Mouse (Mus musculus) yolk sac, embryonic 10.5 days (tissue): Measurements from ENCODE around the gene Ptpn13.

ENCODE experiments used
- DNase-seq: peaks from one replicate; pipeline ENCODE4 v3.0.0-alpha.2; 2017; ENCODE audit warnings: low spot score

The Ptpn13 gene

DNA sequence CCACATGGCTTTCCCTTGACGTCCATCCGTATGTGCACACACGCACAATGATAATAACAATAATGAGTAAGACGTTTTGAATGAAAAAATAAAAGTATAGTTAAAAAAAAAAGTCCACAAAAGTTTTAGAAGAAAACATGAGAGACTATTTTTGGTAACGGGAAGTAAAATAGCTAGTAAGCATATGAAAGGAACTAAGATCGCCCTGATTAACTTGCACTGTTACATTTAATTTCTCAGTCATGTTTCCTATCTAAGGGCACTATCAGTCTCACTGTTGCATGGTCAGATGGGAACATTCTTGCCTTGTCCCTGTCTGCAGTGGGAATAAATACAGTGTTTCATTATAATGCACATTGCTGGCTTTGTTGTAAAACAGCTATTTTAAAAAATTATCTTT is 2.4 kb upstream of the Ptpn13 start:
- DNase-seq, result no peak

DNA sequence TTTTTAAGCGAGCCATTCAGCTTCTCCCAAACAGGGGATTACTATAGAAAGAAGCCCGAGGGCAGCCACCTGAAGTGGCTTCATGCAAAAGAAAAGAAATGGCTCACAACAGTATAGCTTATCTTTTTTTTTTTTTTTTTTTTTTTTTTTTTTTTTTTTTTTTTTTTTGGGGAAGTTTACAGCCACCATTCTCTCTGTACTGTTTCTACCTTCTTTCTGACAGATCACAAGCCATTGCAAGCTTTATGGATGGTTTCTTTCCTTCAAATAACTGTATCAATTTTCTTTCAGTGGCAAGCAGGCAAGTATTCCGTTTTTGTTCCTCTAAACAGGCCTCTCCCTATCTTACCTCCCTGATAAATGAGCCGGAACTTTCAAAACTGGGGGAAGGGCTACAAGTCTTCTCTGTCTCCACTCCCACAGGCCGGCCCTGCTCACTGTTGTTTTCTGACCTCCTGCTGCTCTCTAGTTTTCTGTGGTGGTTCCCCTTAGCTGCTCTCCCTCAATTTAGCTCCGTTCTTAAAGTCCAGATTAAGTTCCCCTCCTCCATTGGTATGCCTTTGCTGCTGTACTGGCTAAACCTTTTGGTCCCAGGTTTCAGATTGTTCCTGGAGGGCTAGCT is 1.6 kb upstream of the Ptpn13 start:
- peak; percentile 66 for DNase-seq

DNA sequence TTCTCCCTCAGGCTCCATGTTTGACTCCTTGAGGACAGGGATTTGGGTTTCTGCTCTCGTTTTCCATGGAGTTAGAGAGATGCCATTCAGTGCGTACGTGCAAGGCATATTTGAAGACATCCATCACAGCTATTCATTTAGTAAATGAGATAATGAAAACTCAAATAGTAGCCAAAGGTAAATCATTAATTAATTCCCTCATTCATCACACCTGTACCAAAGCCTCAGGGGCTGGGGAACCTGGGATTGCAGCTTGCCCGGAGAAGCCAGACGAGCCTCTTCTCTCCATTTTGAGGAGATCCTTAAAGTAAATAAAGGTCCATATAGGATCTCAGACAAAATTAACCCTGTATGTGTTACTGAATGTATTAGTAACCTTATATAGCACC is 1.1 kb upstream of the Ptpn13 start:
- no peak for DNase-seq

DNA sequence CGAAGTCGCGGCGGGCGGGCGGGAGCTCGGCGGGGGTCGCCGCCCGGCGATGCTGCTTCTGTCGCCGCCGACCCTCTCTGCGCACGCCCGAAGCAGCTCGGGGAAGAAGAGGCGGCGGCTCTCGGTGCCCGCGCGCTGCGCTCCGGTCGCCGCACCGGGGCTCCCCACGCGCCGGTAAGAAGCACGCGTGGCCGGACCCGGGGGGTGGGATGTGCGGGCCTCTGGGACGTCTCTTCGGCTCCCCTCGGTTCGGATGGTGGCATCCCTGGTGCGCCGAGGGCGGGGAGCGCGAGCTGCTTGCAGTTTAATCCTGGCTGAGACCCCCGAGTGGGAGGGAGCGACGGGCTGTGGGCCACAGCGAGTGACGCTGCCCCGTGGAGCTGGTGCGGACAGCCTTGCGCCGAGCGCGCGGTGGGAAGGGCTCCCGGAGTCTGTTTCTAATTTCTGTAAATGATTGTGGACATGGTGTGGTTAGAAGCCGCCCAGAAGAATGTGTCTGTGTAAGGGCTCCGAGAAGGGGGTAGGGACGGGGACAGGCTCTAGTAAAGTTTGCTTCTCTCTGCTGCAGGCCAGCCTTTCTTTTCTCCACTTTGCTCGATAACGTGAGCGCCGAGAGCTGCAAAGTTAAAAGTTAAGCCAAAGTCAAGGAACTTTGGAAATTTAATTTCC is 505 bp downstream of the Ptpn13 start:
- DNase-seq, result peak; percentile 79

DNA sequence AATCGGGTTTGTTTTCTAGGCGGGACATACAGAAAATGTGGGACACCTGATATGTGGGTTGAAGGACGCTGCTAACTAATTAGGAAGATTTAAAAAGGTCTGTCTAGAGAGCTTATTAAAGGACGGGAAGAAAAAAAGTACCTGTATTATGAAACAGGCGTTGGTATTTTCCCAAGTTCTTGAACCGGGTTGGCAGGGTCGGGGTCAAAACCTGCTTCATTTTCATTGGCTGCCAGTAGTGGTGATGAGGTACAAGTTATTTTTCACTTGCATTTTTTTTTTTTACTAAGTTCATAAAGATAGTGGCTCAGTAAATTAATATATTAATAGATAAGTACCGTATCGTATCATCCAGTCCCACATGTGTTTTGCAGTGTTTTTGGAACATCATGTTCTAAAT is 1.3 kb downstream of the Ptpn13 start:
- no peak for DNase-seq

DNA sequence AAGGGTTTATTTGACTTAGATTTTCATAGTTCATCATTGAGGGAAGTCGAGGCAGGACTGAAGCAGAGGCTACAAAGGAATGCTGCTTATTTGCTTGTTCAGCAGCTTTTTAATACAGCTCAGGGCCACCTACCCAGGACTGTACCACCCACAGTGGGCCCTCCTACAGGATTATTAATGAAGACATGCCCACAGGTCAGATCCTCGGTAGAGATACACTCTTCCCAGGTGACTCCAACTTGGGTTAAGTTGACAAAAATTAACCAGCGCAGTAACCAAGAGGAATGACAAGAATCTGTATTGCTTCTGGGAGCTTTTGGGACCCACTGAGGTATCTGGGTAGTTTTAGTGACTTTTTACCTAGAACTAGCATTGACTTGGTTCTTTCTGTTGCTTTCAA is 6.0 kb downstream of the Ptpn13 start:
- peak; percentile 6 for DNase-seq

DNA sequence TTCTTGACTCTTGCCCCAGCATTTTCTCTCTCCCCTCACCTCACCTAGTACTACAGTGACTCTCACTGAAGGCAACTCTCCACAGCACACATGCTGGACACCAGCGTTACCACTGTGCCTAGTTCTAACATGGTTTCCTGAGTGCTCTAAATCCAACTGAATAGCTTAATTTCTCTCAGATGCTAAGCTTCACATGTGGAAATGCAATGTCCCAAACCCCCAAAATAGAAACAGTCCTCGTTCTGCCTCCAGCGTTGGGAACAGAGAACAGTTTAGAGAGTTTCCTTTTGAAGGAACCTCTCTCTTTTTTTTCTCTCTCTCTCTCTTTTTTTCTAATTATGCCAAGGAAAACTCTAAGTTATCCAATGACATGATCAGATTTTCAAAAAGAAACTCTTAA is 6.5 kb downstream of the Ptpn13 start:
- DNase-seq, result no peak

DNA sequence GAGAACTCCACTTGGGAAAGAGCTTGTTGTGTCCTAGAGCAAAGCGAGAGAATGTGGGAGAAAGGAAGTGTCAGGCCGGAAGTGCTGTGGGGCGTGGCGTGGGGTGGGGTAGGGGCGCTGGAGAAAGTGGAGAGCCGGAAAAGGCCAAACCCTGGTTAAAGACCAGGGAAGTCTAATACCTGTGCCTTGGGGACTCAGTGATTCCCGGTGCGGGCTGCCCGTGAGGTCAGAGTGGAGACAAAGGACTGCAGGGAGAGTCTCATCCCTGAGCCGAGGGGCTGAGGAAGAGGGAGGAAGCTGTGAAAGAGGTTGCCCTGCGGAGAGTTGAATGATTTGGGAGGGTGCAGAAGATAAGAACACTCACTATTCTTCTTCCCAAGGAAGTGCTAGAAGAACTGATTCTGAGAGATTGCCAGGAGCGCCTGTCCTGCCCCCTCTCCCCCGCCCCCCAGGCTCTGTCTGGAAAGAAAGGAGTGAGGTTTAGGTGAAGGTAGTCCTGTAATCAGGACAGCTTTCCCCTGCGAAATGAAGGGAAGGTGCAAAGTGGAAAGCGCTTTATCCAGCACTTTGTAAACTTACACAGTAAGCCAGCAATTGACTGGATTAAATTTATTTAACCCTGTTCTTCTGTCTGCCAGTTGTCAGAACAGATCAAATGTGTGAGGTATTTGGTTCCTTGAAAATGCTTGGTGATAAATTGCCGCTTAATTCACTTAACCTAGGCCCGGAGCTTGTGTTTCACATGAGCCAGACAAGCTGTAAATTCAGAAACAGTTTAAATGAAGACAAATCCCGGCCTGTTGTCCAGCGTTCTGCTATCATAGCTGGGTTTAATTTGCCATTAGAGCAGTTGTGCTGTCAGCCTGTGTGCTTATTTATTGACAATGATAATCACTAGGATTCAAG is 11.3 kb downstream of the Ptpn13 start:
- peak; percentile 46 for DNase-seq

DNA sequence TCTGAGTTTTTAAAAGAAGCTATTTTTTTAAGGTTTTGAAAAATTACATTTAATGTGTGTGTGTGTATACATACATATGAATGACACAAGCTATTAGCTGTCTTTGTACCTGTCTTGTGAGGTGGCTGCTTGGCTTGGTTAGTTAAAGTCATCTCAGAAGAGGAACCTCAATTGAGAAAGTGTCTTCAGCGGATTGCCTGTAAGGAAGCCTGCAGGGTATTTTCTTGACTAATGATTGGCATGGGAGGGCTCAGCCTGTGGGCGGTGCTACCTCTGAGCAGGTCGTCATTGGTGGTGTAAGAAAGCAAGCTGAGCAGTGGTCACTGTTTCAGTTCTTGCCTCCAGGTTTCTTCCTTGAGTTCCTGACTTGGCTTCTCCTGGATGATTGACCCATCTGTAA is 12.7 kb downstream of the Ptpn13 start:
- DNase-seq, result no peak

DNA sequence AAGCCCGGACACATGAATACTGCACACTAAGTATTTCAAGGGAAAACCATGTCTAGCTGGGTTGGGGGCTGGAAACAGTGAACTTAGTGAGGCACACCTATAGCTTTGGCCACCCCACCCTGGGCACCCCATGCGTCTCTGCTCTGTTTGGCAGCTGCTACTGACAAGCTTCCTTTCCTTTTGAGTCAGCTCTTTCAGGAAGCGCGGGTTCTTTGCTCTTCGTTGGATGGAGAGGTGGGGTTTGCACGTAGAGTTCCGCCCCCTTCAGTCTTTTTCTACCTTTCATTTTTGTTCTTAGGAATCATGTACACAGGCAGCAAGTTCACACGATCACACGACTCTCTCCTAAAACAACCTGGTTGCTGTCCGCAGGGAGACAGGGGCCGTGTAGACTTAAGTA is 14.2 kb downstream of the Ptpn13 start:
- no peak for DNase-seq

DNA sequence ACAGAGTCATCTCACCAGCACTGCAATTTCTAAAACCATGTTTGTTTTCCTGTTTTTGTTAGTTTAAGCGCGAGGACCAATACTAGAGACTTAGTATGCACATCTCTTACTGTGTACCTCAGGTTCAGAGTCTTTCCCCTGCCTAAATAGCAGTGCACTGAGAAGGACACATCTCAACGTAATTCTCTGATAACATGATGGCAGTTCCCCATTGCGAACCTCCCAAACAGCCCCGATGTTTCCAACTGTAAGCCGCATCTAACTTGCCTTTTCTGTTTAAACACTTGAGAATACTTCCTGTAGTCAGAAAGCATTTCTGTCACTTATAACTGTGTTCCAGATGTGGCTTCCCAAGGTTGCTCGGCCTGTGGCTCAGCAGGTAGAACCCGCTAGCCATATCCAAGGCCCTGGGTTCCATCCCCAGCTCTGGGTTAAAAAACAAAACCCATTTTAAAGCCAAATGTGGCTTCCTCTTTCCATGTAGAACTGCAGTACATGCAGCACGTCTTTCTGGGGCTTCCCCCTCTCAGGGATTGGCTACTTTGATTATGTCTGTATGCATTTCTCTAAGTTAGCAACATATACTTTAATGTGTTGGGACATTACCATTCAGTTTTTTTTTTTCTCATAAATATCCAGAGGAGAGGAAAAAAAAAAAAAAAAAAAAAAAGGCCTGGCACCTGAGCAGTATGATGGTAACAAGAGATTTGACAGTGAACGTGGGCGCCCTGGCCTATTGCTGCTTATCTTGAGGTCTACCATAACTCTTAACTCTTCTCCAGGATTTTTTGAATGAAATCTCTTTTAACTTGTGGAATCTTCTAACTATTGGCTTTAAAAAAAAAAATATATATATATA is 15.7 kb downstream of the Ptpn13 start:
- no peak for DNase-seq

DNA sequence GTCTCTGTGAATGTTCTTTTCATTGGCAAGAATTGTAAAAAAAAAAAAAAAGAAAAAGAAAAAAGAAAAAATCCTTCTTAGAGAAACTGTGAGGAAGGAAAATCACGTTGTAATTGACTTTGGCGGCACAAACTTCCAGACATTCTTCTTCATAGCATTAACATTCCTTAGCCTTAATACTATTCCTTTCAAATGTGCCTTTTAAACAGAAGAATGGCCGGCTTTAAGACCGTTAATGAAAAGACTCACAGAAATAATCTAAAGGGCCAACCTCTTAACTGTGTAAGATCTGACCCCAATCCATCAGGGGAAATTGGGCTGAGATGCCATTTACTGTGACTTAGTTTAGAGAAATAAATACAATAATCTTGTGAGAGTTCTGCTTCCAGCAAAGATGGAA is 16.7 kb downstream of the Ptpn13 start:
- DNase-seq, result no peak

DNA sequence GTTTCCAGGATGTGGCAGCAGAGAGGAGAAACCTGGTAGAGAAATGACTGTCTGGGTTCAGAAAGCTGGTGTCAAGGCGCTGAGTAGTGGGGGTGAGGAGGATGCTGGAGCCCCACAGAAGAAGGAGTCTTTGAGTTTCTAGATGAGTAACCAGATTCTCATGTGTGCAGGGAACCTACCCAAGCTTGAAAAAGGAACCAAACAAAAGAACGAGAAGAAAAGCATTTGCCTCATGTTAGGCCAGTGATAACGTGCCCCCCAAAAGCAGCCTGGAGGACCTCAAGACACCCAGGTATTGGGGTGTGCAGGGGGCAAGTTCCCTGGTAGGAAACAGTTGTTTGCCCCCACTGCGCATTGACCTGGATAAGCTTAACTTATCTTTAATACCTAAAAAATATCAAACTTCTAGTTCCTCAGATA is 17.3 kb downstream of the Ptpn13 start:
- no peak for DNase-seq

DNA sequence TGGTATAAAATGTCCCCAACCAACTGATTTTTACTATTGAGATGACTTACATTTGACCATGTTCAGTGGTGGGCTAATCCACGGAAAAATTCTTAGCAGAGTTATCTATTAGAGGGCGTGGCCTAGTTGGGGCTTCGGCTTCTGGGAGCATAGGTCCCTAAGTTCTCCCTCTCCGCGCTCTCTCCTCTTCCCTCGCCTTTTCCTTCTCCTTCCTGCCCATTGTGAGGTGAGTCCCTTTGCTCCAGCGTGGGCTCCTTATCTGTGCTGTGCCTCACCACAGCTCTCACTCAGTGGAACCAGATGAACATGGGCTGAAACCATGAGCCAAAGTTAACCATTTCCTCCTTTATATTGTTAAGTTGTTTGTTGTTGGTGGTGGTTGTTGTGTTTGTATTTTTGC is 17.9 kb downstream of the Ptpn13 start:
- no peak for DNase-seq

DNA sequence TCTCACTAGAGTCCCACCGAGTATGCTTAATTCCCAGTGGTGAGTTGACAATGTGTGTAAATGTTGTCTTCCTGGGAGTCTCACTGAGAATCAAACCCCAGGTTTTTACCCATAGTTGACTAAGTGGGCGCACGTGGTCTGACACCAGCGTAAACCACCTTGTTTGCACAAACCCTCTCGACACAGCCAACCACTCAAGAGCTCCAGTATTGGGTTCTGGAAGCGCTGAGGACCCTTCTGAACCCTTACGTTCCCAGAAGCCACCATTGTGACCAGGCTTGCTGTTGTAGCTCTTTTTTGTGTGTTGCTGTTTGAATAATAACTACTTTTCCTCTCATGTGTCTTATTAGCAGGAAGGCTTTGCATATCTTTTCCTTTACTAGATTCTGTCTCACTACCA is 20.4 kb downstream of the Ptpn13 start:
- no peak for DNase-seq

DNA sequence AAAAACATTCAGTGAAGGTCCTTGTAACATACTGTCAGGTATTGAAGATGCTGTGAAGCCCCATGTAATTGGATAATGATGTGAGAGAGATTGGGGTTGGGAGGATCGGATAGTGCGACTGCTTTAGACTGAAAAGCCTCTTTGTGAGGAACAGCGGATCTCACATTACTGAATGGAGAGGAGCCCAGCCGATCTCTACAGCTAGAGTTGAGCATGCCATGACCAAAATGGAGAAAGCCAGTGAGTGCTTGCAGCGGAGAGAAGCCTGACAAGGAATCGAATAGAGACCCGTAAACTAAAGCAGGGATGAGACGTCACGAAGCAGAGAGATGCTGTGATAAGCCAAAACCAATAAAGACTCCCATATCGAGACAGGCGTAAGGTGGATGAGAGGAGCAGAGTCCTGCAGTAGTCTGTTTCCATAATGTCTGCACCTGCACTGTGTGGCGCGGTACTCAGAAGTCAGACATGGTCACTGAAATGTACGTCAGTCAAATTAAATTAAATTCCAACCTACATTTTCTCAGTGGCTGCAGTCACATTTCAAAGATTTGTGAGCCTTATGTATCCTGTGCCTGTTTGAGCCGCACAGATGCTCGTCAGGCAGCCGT is 22.9 kb downstream of the Ptpn13 start:
- DNase-seq, result no peak

DNA sequence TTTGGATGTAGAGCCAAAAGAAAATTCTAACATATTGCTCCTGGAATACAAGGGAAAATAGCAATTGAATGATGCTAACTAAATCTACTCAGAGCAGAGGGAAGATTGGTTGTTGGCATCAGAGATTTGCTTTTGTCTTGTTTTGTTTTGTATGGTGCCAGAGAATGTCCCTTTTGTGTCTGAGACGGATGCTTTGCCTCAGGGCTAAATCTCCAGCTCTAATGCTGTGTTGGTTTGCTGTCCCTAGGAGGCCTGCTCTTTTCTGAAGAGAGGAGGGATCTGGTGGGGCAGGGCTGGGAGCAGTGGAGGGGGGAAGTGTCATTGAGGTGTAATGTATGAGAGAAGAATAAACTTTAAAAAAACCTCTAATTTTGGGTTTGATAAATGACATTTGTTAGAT is 23.5 kb downstream of the Ptpn13 start:
- DNase-seq, result no peak

DNA sequence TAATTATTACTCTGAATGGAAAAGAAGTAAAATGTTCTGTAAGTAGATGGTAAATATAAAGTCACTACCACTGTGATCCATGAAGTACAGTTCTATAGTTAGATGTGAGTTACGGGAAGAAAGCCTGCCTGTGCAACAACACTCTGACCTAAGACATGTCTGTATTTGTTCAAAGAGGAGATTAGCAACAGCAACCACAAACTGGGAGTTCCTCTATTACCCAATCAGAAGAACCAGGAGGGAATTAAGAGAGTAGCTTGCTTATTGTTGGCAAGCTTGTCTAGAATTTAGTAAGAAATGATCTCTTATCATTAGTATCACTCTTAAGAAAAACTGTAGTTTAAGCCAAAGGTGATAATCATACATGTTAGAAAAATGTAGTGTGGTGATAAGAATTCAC is 25.7 kb downstream of the Ptpn13 start:
- DNase-seq, result no peak

DNA sequence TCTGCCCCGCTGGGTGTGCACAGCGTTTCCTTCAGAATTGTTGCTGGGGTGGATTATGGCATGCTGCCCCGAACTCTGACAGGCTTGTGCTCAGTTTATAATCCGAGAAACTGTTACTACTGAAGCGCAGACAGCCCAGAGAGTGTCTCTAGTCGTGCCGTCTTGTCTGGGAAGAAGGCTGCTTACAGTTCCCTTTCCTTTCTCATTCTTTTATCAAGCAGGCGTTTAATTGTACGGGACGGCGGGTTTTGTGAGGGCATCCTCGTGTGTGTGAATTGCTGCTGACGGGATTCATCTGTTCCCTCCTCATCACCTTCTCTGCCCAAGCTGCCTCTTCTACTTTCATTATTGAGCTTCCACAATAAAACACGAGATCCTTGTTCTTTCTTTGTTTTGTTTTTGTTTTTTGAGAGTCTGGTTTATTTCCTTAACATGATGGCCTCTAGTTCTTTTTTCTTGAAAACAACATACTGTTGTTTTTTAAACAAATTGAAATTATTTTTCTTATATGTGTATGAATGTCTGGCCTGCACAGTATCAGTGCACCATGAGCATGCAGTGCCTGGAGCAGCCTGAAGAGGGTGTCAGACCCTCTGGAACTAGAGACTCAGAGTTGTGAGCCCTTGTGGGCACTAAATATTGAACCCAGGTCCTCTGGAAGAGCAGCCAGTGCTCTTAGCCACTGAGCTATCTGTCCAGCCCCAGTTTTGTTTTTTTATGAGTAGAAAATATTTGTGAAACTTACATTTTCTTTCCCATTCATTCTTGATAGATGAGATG is 28.6 kb downstream of the Ptpn13 start:
- no peak for DNase-seq

DNA sequence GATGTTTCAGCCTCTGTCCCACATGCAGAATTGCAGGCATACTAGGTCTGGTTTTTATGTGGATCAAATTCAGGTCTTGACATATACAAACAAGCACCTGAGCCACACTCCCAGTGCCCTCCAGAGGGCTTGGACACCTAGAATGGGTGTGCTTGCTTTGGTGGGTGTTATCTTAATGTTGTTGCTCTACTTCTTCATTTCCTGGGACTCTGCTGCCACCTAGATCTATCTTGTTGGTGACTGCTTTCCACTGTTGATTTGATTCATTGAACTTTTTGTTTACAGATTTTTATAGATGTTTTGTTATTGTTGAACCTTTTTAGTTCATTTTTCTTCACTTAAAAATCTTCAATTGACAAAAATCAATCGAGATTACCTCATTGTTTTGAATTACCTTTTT is 31.8 kb downstream of the Ptpn13 start:
- no peak for DNase-seq

DNA sequence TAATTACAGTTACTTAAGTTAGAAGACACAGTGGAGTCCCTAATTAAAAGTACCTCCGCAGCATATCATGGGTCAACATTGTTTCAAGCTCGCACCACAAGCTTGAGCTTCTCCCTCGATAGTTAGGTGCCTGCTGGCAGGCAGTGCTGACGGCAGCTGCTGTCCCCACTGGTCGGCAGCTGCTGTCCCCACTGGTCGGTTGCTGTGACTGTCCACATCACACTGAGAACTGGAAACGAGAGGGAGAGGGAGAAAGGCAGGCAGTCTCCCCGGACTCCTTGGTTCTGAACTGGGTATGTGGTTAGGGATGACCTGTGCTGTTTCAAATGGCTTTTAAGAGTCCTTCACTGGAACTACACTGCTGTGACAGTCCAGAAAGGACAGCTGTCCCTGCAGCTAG is 33.4 kb downstream of the Ptpn13 start:
- DNase-seq, result no peak
